Comparison of ENCODE assay signal across 17 mouse cellular contexts in the genomic region with DNA sequence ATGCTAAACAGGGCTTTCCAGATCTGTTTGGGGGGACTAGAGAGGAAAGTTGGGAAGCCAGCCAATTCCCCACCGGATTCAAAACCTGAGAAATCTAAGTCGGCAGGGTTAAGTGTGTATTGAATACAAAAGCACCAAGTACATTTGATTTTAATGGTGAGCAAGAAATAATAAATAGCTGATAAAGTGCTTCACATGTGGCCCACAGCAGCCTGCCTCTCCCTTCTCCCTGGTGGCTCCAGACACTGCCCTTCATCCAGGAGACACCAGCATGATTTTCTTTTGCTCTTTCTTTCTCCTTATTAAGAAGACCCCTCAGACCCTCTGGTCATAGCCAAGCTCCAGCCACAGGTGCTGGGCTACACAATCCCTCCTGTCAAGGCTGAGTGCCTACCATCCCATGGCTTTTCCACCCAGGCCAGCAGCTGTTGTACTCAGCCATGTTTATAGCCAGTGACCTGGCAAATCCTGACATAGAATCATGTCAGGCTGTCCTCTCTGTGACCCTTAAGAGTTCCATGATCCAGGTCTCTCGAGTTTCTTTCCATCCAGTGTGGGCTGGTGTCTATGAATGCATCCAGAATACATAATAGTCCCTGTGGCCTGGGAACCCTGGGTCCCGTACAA. TPM values are rescaled to one million over a fixed set of nuclear protein-coding genes. Genes with fewer than 3 reads are reported as not detected.
A peak's percentile ranks its signal among the peaks of the same experiment; 100 is the strongest.
DNase-seq lines count a peak whose midpoint lies in the region; ATAC-seq lines count a peak whose summit lies in the region.
"Had no signal": no experiment of that assay in that cellular context is flagged by ENCODE, and none has a peak within 500 bp of the region (broad histone marks: within the 10 kb centered on the region; RNA-seq: fewer than 3 reads in every experiment).

No protein-coding gene starts in this region.

- no peak overlapping the region for H3K4me3 ChIP-seq in kidney, embryonic 15.5 days (replicated peaks)
- no peak overlapping the region for H3K4me3 ChIP-seq in forebrain, embryonic 11.5 days (ENCODE audit: low read depth, low read length)
- no peak overlapping the region for H3K4me3 ChIP-seq in hindbrain, embryonic 16.5 days (ENCODE audit: low read length)
- H3K4me3 ChIP-seq: heart, adult 2 months had no signal

- no peaks in the 10 kb centered on the region for H3K27me3 ChIP-seq in kidney, embryonic 15.5 days
- H3K27me3 ChIP-seq in forebrain, embryonic 11.5 days (ENCODE audit: control insufficient read depth, insufficient read depth, low read length): no peaks in the 10 kb centered on the region
- H3K27me3 ChIP-seq in hindbrain, embryonic 16.5 days (replicated peaks; ENCODE audit: control insufficient read depth, insufficient read depth, low read length): no peaks in the 10 kb centered on the region

- no peaks in the 10 kb centered on the region for H3K4me1 ChIP-seq in kidney, embryonic 15.5 days
- H3K4me1 ChIP-seq in forebrain, embryonic 11.5 days (replicated peaks; ENCODE audit: control insufficient read depth, insufficient read depth, low read length): peaks cover 25% of the 10 kb centered on the region
- H3K4me1 ChIP-seq in hindbrain, embryonic 16.5 days (ENCODE audit: control insufficient read depth, insufficient read depth, low read depth, low read length): peaks cover 14% of the 10 kb centered on the region

- ATAC-seq in kidney, embryonic 15.5 days (replicated peaks; ENCODE audit: low FRiP score): peak; percentile 78
- ATAC-seq in forebrain, embryonic 11.5 days (replicated peaks; ENCODE audit: low FRiP score): no peak
- no peak for ATAC-seq in hindbrain, embryonic 16.5 days
- no peak for ATAC-seq in megakaryocyte progenitor cell, adult 5-6 weeks (replicated peaks; ENCODE audit: poor library complexity)
- ATAC-seq: liver, postnatal 0 days had no signal

- H3K36me3 ChIP-seq in kidney, embryonic 15.5 days: 0 out of 2 replicates have a peak, but pooled peaks cover 5% of the 10 kb centered on the region
- no peaks in the 10 kb centered on the region for H3K36me3 ChIP-seq in forebrain, embryonic 11.5 days (ENCODE audit: control insufficient read depth, insufficient read depth, low read length)
- no peaks in the 10 kb centered on the region for H3K36me3 ChIP-seq in hindbrain, embryonic 16.5 days (ENCODE audit: control insufficient read depth, insufficient read depth, low read length)

- no peak for DNase-seq in kidney, postnatal 4 days
- DNase-seq in forebrain, embryonic 11.5 days (ENCODE audit: low spot score): no peak
- peak; percentile 64 for DNase-seq in retina, embryonic 14.5 days (ENCODE audit: low spot score)
- DNase-seq in frontal cortex, postnatal 36 days (ENCODE audit: low spot score in 2 of 2): no peak
- DNase-seq: cerebellum, adult 9-10 months; heart, adult 2 months; heart, postnatal 10 days; kidney, adult 18-20 months; left cerebral cortex, postnatal 4 days; liver, postnatal 0 days; lung, postnatal 4 days; right cerebral cortex, adult 18-20 months; thymus, postnatal 14 days had no signal

- H3K27ac ChIP-seq in kidney, embryonic 15.5 days: no peak overlapping the region
- peak overlapping the region; percentile 43; the same call in 1 of the 2 replicates for H3K27ac ChIP-seq in forebrain, embryonic 11.5 days (ENCODE audit: low read depth, low read length)
- peak overlapping the region; percentile 45; the same call in 1 of the 2 replicates for H3K27ac ChIP-seq in hindbrain, embryonic 16.5 days (ENCODE audit: low read depth, low read length)
- H3K27ac ChIP-seq: heart, adult 2 months had no signal

- H3K4me2 ChIP-seq in kidney, embryonic 15.5 days: no peak overlapping the region
- no peak overlapping the region for H3K4me2 ChIP-seq in forebrain, embryonic 11.5 days (ENCODE audit: low read depth, low read length, severe bottlenecking)
- no peak overlapping the region for H3K4me2 ChIP-seq in hindbrain, embryonic 16.5 days (ENCODE audit: low read length)

- H3K9ac ChIP-seq in kidney, embryonic 15.5 days: no peak overlapping the region
- H3K9ac ChIP-seq in forebrain, embryonic 11.5 days (ENCODE audit: low read length): 0 out of 2 replicates have a peak overlapping the region, but pooled peaks have one; percentile 14
- H3K9ac ChIP-seq in hindbrain, embryonic 16.5 days (ENCODE audit: low read depth, low read length): no peak overlapping the region
- H3K9ac ChIP-seq: liver, postnatal 0 days had no signal

- H3K9me3 ChIP-seq in kidney, embryonic 15.5 days (replicated peaks): no peaks in the 10 kb centered on the region
- H3K9me3 ChIP-seq in forebrain, embryonic 11.5 days (ENCODE audit: control insufficient read depth, low read length): no peaks in the 10 kb centered on the region
- no peaks in the 10 kb centered on the region for H3K9me3 ChIP-seq in hindbrain, embryonic 16.5 days (ENCODE audit: control insufficient read depth, low read length)

- 39% methylated on average over 4 of the region's 4 CpGs for WGBS in kidney, embryonic 15.5 days
- WGBS in forebrain, embryonic 11.5 days: 52% methylated on average over 4 of the region's 4 CpGs
- 32% methylated on average over 4 of the region's 4 CpGs for WGBS in hindbrain, embryonic 16.5 days

RNA-seq across cellular contexts. Expression of a gene that starts 43.6 kb away (rescaled TPM):
- polyA plus RNA-seq in kidney, embryonic 15.5 days (2015; fragmentation: Nextera tagmentation; extraction: Ambion mirVana): 3.4 and 4.1 TPM in 2 replicates
- polyA plus RNA-seq in forebrain, embryonic 11.5 days (2014; fragmentation: Nextera tagmentation; extraction: Ambion mirVana): 29.6 and 32.7 TPM in 2 replicates
- 3.7 and 4.5 TPM in 2 replicates for polyA plus RNA-seq in hindbrain, embryonic 16.5 days (2015; fragmentation: Nextera tagmentation; extraction: Ambion mirVana)
- total RNA-seq in megakaryocyte progenitor cell, adult 5-6 weeks (2015): not detected in 2 replicates
- total RNA-seq in megakaryocyte progenitor cell, adult 5-6 weeks (2017): not detected in 2 replicates
- total RNA-seq: MEL had no signal
